Mouse (Mus musculus) megakaryocyte, adult 5-6 weeks (primary cell): ENCODE data around the gene Ccdc34. TPM values are rescaled to one million over a fixed set of nuclear protein-coding genes. Genes with fewer than 3 reads are reported as not detected.

Experiments
- ATAC-seq: 2 replicates; pipeline ENCODE4 v1.8.0; 2016; ENCODE audit warnings: mild to moderate bottlenecking, inconsistent platforms; ENCODE audit not compliant: poor library complexity, severe bottlenecking
- total RNA-seq, 2 experiments: library from RNA; stranded (forward) in 1 of 2; stranded (reverse) in 1 of 2; fragments of 153-499, 151-499 nt in 1 of 2; fragments of 221-1000, 200-1000 nt in 1 of 2; gene quantifications; 2 replicates each; pipeline versions ENCODE4 v1.2.3 to v1.2.4; 2015 to 2017

The Ccdc34 gene
- total RNA-seq (2015) = 32.0 and 32.6 TPM in 2 replicates
- total RNA-seq (2017) = 27.7 and 35.8 TPM in 2 replicates

DNA sequence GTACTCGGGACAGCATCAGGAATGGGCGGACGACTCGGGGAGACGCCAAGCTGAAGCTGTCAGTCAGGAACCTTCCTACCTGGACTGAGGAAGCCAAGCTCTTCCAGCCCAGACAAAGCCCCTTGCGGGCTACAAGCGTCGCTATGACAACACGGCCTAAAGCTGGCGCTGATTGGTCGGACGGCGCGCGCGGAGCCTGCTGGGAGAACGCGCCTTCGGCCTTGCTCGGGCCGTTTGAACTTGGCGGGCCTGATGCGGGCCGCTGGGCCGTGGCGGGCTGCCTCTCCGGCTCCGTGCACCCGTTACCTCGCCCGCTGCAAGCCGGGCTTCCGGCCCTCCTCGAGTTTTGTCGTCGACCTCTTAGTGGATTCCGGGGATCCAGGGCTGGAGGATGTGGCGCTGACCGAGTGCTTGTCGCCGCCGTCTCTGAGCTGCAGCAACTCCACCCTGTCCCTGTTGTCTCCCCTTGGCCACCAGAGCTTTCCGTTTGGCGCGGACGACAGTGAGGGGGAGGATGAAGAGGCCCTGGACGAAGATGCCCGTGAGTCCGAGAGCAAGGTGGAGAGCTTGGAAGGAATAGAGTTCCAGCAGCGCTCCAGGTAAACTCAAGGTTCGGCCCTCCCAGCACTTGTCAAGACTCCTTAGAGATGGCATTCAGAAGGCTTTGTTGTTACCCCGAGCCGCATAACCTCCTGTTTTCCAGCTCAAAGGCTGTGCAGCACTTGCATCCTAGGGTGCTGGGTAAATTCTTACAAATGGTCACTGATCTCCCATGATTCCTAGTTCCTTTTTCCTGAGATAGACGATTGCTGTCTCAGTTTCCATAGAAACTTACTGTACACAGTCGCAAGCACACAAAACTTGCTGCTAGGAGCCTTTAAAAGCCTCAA is at the start of gene Ccdc34:
TSS of gene Ccdc34 (plus strand) at position 202 of the 890 bp plus-strand sequence.
- ATAC-seq = peak; percentile 96

GRCm38 (mm10) chr2:109969381-109969780 is 48.2 kb upstream of the Ccdc34 start:
- no peak for ATAC-seq

GRCm38 (mm10) chr2:109969926-109970532 is 47.6 kb upstream of the Ccdc34 start:
- ATAC-seq = no peak

GRCm38 (mm10) chr2:109970744-109971410 is 46.7 kb upstream of the Ccdc34 start:
- no peak for ATAC-seq

- ATAC-seq = no peak
Measured at GRCm38 (mm10) chr2:109972310-109972709, 45.3 kb upstream of the Ccdc34 start.

GRCm38 (mm10) chr2:109972922-109973321 is 44.7 kb upstream of the Ccdc34 start:
- ATAC-seq = no peak

DNA sequence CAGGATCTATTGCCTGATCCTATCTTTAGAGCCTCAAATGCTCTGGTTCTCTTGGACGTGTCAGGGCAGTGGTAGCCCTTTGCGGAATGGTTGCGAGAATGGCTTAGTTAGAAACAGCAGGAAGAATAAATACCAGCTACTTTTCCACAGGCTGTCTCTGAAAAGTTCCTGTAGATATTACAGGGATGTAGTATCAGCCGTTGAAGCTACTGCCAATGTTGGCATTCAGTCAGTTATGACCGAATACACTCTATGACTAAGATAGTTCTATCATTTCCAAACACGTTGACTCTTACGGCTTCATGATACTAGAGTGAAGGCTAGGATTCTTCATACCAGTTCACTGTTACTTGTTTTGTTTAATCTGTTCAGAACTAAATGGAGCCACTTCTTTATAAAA is 42.8 kb upstream of the Ccdc34 start:
- no peak for ATAC-seq

- no peak for ATAC-seq
Measured at GRCm38 (mm10) chr2:109976181-109976580, 41.4 kb upstream of the Ccdc34 start.

DNA sequence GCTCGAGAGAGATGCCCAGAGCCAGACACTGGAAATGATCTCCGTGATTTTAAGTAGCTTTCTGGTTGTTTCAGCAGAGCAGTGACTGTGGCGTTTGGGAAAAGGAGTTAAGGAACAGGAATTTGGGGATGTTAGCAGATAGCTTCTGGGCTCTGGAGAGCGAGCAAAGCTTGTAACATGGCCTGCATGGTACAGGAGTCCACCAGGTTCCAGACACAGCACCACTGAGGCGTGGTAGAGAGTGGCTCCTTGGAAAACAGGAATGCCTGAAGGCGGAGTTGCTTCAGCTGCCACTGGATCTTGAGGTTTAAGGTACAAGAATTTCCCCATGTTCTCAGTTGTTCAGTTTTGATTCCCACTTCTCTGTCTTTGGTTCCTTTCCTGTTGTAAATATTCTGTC is 40.3 kb upstream of the Ccdc34 start:
- no peak for ATAC-seq

- no peak for ATAC-seq
Measured at GRCm38 (mm10) chr2:109979209-109979608, 38.4 kb upstream of the Ccdc34 start.

DNA sequence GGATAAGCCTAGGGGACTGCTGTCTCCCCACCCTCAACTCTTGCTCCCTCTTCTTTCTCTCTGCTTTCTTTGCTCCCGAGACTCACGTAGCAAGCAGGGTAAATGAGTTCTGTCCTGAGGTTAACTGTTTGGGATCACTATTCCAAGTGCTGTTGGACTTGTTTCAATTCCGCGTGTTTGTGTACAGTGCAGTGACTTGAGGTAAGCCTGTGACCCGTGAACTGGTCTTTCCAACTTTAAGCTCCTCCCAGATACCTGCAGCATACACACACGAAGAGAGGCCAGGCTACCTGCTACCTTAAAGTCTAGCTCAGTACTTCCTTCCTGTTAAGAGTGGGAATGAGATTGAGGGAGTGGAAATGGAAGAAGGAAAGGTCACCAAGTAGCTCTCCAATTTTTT is 34.2 kb upstream of the Ccdc34 start:
- no peak for ATAC-seq

GRCm38 (mm10) chr2:109984930-109985329 is 32.7 kb upstream of the Ccdc34 start:
- ATAC-seq = no peak; the same call in 1 of the 2 replicates

DNA sequence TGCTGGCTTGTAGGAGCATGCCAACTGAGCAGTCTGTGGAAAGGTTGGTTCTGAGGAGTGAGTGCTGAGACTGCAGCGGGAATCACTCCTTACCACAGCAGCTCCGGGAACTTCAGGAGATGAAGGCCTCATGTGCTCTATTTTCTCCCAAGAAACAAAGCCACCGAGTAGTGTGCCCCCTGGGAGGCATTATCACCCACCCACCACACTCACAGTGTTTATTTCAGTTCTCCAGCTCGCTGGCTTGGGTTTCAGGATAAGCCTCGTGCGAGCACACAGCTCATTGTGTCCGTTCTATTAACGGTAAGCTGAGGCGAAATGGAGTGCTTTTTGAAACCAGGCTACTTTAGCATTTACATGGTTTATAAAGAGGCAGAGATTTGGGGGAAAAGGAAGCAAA is 32.1 kb upstream of the Ccdc34 start:
- ATAC-seq = no peak

GRCm38 (mm10) chr2:109986036-109986785 is 31.4 kb upstream of the Ccdc34 start:
- ATAC-seq = no peak

DNA sequence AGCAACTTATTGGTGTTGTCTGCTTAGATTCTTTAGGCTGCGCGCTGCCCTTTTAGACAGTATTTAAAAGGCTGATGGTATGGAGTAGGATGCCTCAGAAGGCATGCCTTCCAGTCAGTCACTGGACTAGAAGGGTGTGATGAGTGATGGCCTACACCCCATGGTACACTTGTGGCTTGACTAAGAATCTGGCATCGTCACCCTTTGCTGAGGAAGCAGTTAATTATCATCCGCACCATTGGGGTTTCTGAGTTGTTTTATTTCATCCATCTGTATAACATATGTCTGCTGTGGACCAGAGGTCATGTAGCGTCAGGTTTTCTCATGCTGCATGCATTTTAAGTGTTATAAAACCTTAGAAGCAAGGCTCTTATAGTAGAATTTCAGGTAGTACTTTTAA is 29.7 kb upstream of the Ccdc34 start:
- ATAC-seq = no peak

- no peak for ATAC-seq
Measured at GRCm38 (mm10) chr2:109989196-109989595, 28.4 kb upstream of the Ccdc34 start.

- ATAC-seq = no peak
Measured at GRCm38 (mm10) chr2:109989679-109990473, 27.7 kb upstream of the Ccdc34 start.

DNA sequence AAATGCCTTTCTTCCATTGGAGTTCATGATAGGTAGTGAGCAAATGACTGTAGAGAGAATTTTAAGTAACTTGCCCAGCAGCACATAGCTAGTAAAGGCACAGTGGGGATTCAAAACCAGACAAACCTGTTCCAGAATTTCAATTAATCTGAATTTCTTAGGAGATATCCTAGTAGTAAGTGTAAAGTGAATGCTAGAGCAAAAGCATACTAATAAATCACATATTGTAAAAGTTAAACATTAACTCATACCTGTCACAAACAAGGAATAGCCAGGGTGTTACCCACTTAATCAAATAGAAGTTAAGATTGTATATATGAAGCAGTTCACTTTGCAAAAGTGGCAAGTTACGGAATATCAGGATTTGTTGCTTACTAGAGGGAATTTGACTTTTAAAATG is 25.9 kb upstream of the Ccdc34 start:
- ATAC-seq = no peak

DNA sequence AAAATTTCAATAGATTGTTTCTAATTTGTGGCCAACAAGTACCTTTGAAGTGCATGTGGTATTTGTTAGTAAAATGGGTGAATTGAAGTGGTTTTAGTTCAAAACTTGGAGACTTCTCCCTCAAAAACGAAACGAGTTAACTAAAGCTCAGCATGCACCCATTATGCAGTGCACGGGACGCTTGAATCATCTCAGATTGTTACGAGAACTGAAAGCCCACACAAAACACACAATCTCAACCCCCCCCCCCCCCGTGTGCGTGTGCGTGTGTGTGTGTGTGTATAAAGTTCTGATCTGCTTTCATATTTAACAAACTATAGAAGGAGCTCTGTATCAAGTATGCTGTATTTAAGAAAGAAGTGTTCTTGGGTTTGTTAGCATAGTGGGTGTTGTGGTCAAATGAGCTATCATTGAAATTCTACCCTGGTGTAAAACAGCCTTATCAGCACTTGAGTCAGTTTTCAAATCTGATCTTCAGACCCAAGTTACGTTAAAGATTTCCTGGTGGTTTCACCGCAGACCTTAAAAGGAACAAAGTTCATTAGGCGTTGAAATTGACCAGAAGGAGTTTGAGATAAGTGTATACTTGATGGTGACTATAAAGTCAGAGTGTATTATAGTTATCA is 25.1 kb upstream of the Ccdc34 start:
- no peak; the same call in 1 of the 2 replicates for ATAC-seq

DNA sequence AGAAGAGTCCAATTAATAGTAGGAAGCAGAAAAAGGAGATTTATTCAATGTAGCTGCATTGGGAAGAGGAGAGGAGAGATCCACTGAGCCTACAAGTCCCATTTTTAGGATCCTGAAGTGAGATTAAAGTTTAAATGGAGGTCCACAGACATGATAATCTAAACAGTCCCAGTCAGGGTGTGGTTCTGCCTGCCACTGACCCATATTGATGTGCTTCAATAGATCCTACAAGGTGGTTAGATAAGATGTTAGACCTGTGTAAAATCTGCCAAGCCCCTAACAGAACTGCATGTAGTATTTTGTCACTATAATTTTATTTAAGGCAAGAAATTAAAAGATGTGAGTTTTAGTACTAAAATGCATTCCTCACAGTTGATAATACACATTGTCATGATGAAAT is 24.2 kb upstream of the Ccdc34 start:
- no peak for ATAC-seq
